Mouse (Mus musculus) heart, embryonic 16.5 days (tissue): ENCODE data around the gene Ets1. TPM values are rescaled to one million over a fixed set of nuclear protein-coding genes. Genes with fewer than 3 reads are reported as not detected.

Experiments used
- ATAC-seq: fragments of 200-750 bp; cut with Nextera tagmentation; replicated peaks from 2 replicates; pipeline ENCODE4 v1.8.0; 2017; ENCODE audit warnings: moderate number of reproducible peaks; ENCODE audit not compliant: insufficient read depth, low FRiP score; ENCODE audit errors: extremely low read depth
- H3K27ac ChIP-seq: fragments of 300-500 bp; sonication (generic); 2 replicates; pipeline ENCODE4 v1.5.1; 2014; ENCODE audit warnings: mild to moderate bottlenecking, low read length, control low read depth, moderate library complexity
- H3K27me3 ChIP-seq: fragments of 300-500 bp; sonication (generic); 2 replicates; pipeline ENCODE4 v1.6.1; 2014; ENCODE audit warnings: low read length, mixed read lengths; ENCODE audit not compliant: control insufficient read depth, insufficient read depth
- H3K36me3 ChIP-seq: fragments of 300-500 bp; sonication (generic); 2 replicates; pipeline ENCODE4 v1.6.1; 2014; ENCODE audit not compliant: control insufficient read depth, insufficient read depth
- H3K4me1 ChIP-seq: fragments of 300-500 bp; sonication (generic); 2 replicates; pipeline ENCODE4 v1.6.1; 2014; ENCODE audit warnings: low read length, mixed read lengths; ENCODE audit not compliant: control insufficient read depth, insufficient read depth
- H3K4me2 ChIP-seq: fragments of 300-500 bp; sonication (generic); 2 replicates; pipeline ENCODE4 v1.6.1; 2014; ENCODE audit warnings: low read depth, mild to moderate bottlenecking, control low read depth, low read length
- H3K4me3 ChIP-seq: fragments of 300-500 bp; sonication (generic); 2 replicates; pipeline ENCODE4 v1.5.1; 2014; ENCODE audit warnings: mild to moderate bottlenecking, control low read depth, low read length
- H3K9ac ChIP-seq: fragments of 300-500 bp; sonication (generic); 2 replicates; pipeline ENCODE4 v1.6.1; 2014; ENCODE audit warnings: low read length, control low read depth
- H3K9me3 ChIP-seq: fragments of 300-500 bp; sonication (generic); replicated peaks from 2 replicates; pipeline ENCODE4 v1.6.1; 2016; ENCODE audit warnings: low read length; ENCODE audit not compliant: control insufficient read depth
- whole genome bisulfite sequencing: fragments of 180-500 bp; shearing (Covaris S2); extraction: QIAGEN DNeasy Blood & Tissue Kit; methylation state at CpG from one replicate; pipeline ENCODE4 v1.1.7; 2014; 5-methylcytosine and 5-hydroxymethylcytosine counted together
- polyA plus RNA-seq: library from polyadenylated mRNA; unstranded; fragments of >200 nt; fragmentation: Nextera tagmentation; extraction: Ambion mirVana; gene quantifications from 2 replicates; pipeline ENCODE4 v1.2.1, GENCODE M21; 2015

Gene Ets1
- polyA plus RNA-seq, 1 experiment from 2014 or later: 66.7 TPM

DNA sequence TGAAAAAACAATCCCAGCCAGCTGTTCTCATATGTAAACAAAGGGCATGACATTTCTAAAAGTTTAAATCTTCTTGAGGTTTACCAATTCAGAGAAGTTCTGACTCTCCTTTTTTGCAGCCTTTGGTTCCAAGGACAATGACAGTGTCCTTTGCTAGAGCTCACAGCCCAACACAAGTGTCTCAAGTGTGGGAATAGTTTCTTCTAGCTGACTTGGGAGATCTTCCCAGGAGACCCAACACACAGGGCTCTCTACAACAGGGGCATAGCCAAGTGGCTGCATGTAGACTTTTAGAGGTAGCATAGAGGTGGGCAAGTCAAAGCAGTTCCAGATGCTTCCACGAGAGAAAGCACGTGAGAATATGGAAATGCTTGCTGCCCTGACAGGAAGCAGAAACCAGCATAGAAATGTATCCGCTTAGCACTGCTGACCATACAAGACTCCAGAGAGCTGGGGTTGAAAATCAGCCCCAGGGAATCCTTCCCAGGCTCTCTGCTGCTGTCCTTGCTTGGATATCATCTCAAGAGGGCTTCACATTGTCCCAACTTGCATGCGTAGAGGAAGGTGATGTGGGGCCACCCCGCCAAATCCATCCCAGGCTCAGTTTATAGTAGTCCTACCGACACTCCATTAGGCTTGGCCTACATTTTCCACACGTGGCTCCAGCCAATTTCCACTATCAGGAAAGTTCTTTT lies 88.3 kb downstream of the Ets1 start:
- no peak overlapping the region for H3K4me3 ChIP-seq
- H3K9me3 ChIP-seq: no peaks in the 10 kb centered on the region
- H3K9ac ChIP-seq: no peak overlapping the region
- H3K27ac ChIP-seq: no peak overlapping the region
- no peaks in the 10 kb centered on the region for H3K27me3 ChIP-seq
- 0 out of 2 replicates have a peak, but pooled peaks cover 5% of the 10 kb centered on the region for H3K36me3 ChIP-seq
- 67% methylated on average over 7 of the region's 7 CpGs for WGBS
- H3K4me2 ChIP-seq: no peak overlapping the region
- H3K4me1 ChIP-seq: peaks cover 23% of the 10 kb centered on the region
- ATAC-seq: no peak

DNA sequence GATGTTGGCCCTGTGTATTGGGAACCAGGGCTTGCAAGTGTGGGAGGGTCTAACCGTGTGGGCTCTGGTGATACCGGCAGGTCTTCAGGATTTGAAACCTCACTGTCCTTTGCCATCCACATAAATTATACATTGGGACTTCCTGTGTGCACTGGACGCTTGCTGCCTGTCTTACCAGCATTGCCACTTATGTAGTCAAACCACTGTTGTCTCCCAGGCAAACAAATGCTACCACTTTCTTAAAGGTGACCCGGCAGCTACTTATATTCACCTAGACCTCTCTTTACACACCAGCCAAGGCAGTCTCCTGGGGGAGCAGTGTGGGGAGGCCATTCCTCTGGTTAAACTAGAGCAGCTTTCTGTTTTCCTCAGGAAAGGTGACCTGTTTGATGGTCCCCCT lies 89.9 kb downstream of the Ets1 start:
- ATAC-seq: no peak
- Histone ChIP-seq H3K4me3 (no peak overlapping the region), H3K27me3 (no peaks in the 10 kb centered on the region), H3K9ac (no peak overlapping the region), H3K27ac (no peak overlapping the region), H3K4me2 (no peak overlapping the region), H3K9me3 (no peaks in the 10 kb centered on the region), H3K4me1 (peaks cover 9% of the 10 kb centered on the region), H3K36me3 (0 out of 2 replicates have a peak, but pooled peaks cover 5% of the 10 kb centered on the region)
- 80% methylated on average over 4 of the region's 4 CpGs for WGBS

DNA sequence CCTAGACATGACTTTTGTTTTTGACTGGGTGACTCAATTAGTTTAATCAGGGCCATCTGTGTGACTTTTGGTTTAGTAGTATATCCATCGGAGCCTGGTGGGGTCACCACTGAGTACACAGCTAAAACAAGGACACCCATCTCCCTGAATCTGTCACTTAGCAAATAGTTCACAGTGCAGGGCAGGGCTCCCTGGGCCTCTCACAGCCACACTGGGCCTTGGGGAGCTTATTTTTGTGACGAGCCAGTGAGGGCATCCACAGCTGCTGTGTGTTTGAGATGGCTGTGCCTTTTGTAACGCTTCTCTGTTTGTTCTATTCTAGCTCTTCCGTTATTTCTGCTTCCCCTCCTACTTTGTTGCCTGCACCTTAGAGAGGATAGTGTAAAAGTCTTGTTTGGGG lies 90.6 kb downstream of the Ets1 start:
- H3K4me3 ChIP-seq: no peak overlapping the region
- H3K9ac ChIP-seq: no peak overlapping the region
- H3K27me3 ChIP-seq: no peaks in the 10 kb centered on the region
- no peak for ATAC-seq
- H3K27ac ChIP-seq: no peak overlapping the region
- 74% methylated on average over 4 of the region's 4 CpGs for WGBS
- no peak overlapping the region for H3K4me2 ChIP-seq
- 0 out of 2 replicates have a peak, but pooled peaks cover 9% of the 10 kb centered on the region for H3K36me3 ChIP-seq
- H3K9me3 ChIP-seq: no peaks in the 10 kb centered on the region
- peaks cover 3% of the 10 kb centered on the region; the same call in 1 of the 2 replicates for H3K4me1 ChIP-seq

DNA sequence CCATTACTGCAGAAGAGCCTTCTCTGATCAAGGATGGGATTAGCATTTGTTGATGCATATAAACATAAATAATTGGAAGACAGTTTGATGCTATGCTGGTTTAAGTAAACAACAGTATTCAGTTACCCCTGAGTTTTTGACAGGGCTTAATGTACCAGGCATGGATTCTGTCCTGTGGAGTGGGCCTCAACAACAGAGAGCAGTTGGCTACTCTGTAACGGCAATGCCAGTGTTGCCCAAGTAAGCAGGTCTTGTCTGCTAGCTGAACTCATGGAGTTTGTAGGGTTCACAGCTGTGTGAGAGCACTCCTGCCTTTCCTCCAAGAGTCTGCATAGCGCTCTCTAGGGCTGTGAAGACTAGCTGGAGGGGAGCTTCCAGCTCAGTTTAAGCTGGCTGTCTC lies 91.0 kb downstream of the Ets1 start:
- H3K27ac ChIP-seq: no peak overlapping the region
- WGBS: 90% methylated on average over 2 of the region's 2 CpGs
- H3K27me3 ChIP-seq: no peaks in the 10 kb centered on the region
- H3K4me3 ChIP-seq: no peak overlapping the region
- no peaks in the 10 kb centered on the region for H3K9me3 ChIP-seq
- 0 out of 2 replicates have a peak, but pooled peaks cover 10% of the 10 kb centered on the region for H3K36me3 ChIP-seq
- no peak for ATAC-seq
- no peak overlapping the region for H3K9ac ChIP-seq
- 0 out of 2 replicates have a peak, but pooled peaks cover 2% of the 10 kb centered on the region for H3K4me1 ChIP-seq
- H3K4me2 ChIP-seq: no peak overlapping the region

DNA sequence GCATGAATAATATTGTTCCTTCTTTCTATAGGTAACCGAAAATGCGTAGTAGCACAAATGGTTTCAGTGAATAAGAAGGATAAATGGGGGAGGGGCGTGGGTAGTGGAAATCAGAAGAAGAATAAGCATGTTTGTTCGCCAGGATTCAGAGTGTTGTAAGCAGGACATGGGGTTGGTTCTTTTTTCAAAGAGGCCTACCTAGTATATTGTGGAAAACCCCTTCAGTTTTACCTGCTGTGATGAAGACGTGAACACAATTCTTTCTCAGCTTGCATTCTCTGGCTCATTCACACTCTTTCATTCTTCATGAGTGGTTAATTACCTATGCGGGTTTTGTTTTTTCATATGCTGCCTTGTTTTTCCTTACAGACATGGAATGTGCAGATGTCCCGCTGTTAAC lies 92.3 kb downstream of the Ets1 start:
- Histone ChIP-seq H3K4me2 (no peak overlapping the region), H3K4me3 (no peak overlapping the region), H3K9me3 (no peaks in the 10 kb centered on the region), H3K36me3 (peaks cover 15% of the 10 kb centered on the region), H3K27ac (no peak overlapping the region), H3K27me3 (no peaks in the 10 kb centered on the region), H3K4me1 (0 out of 2 replicates have a peak, but pooled peaks cover 2% of the 10 kb centered on the region), H3K9ac (no peak overlapping the region)
- 82% methylated on average over 7 of the region's 7 CpGs for WGBS
- ATAC-seq: no peak

DNA sequence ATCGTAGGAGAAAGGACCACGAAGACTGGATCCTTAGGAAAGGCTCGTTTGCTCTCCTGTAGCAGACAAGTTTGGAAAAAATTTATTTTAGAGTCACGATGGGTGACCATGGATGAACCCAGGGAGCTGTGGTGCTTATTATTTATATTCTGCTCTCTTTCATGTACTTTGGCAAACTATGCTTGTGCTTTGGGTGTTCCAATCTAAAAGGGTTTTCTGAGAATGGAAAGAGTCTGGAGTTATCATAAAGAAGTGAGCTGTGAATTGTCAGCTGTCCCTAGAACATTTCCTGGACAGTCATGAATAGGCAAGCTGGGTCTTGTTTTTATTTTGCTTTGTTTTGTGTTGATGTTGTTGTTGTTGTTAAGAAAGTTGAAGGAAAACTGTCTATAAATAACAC lies 92.8 kb downstream of the Ets1 start:
- H3K27ac ChIP-seq: no peak overlapping the region
- no peak overlapping the region for H3K4me2 ChIP-seq
- no peaks in the 10 kb centered on the region for H3K27me3 ChIP-seq
- H3K9me3 ChIP-seq: no peaks in the 10 kb centered on the region
- ATAC-seq: no peak
- H3K36me3 ChIP-seq: peaks cover 18% of the 10 kb centered on the region
- no peak overlapping the region for H3K9ac ChIP-seq
- 79% methylated on average over 4 of the region's 4 CpGs for WGBS
- H3K4me1 ChIP-seq: 0 out of 2 replicates have a peak, but pooled peaks cover 2% of the 10 kb centered on the region
- H3K4me3 ChIP-seq: no peak overlapping the region

DNA sequence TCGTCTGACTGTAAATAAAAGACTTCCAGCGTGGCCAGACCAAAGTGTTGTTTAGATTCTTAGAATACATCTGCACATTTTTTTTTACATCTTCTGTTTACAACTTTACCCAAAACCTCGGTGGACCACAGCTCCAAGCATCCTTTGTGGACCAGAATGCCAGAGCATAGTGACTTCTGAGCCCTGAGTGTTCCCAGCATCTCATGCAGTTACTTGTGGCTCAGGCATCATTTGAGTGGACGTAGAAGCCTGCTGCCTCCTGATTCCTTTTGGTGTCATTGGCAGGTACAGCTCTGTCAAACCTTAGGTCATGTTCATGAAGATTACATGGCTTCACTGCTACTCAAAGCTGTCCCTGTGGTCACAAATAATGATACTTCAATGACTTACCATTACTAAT lies 93.2 kb downstream of the Ets1 start:
- H3K9ac ChIP-seq: no peak overlapping the region
- no peak overlapping the region for H3K4me2 ChIP-seq
- H3K4me3 ChIP-seq: no peak overlapping the region
- H3K27ac ChIP-seq: no peak overlapping the region
- 0 out of 2 replicates have a peak, but pooled peaks cover 1% of the 10 kb centered on the region for H3K4me1 ChIP-seq
- no peaks in the 10 kb centered on the region for H3K27me3 ChIP-seq
- 66% methylated on average over 4 of the region's 4 CpGs for WGBS
- H3K9me3 ChIP-seq: no peaks in the 10 kb centered on the region
- peaks cover 22% of the 10 kb centered on the region for H3K36me3 ChIP-seq
- ATAC-seq: no peak

DNA sequence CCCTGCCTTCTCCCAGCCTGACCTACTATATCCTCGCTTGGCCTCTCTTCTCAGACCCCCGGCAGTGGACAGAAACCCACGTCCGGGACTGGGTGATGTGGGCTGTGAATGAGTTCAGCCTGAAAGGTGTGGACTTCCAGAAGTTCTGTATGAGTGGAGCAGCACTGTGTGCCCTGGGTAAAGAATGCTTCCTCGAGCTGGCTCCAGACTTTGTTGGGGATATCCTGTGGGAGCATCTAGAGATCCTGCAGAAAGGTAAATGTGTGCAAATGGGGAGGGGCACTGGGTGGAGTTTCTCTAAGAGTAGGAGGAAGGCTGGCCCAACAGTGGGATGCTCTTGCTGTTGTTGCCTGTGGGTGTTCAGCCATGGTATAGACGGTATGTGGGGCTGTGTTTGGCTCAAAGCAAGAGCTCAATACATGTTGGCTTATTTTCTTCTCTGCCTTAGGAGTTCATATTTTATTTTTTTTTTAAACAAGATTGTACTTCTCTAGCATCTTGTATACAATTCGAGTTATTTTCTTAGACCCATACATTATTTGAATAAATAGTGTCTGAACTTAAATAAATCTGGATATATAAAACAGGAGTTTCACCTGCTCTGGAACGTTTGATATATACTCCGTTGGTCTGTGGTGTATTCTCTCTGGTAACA lies 94.1 kb downstream of the Ets1 start:
- no peaks in the 10 kb centered on the region for H3K4me1 ChIP-seq
- H3K36me3 ChIP-seq: peaks cover 28% of the 10 kb centered on the region
- ATAC-seq: no peak
- H3K9ac ChIP-seq: no peak overlapping the region
- H3K9me3 ChIP-seq: no peaks in the 10 kb centered on the region
- H3K4me2 ChIP-seq: no peak overlapping the region
- no peak overlapping the region for H3K27ac ChIP-seq
- 78% methylated on average over 9 of the region's 9 CpGs for WGBS
- H3K4me3 ChIP-seq: no peak overlapping the region
- no peaks in the 10 kb centered on the region for H3K27me3 ChIP-seq
